Mouse (Mus musculus) c-Kit-positive CD71-negative TER-119-negative erythroid progenitor cells, embryonic 14.5 days (primary cell): ENCODE data around the gene Camk1g.

ENCODE experiments used
- DNase-seq: peaks from one replicate; pipeline ENCODE4 v3.0.0-alpha.2; 2013; ENCODE audit warnings: low read depth

Camk1g gene

GRCm38 (mm10) chr1:193301216-193302092 lies 68.6 kb downstream of the Camk1g start:
- no peak for DNase-seq

- no peak for DNase-seq
Measured at GRCm38 (mm10) chr1:193299995-193300394, 70.1 kb downstream of the Camk1g start.

GRCm38 (mm10) chr1:193298141-193298765 lies 71.8 kb downstream of the Camk1g start:
- DNase-seq: no peak
